In genomic region chr5:23787536-23788389, GRCm38 (mm10) we compare ENCODE assay signal across 7 mouse cellular contexts. TPM values are rescaled to one million over a fixed set of nuclear protein-coding genes. Genes with fewer than 3 reads are reported as not detected.
DNase-seq lines count a peak whose midpoint lies in the region; ATAC-seq lines count a peak whose summit lies in the region.

Gene Rint1, plus strand, starts transcription at chr5:23787711.

- ATAC-seq in intestine, embryonic 15.5 days: peak; percentile 89

- H3K4me2 ChIP-seq in intestine, embryonic 15.5 days (replicated peaks): peak within 1 kb of the TSS; percentile 79

- H3K9ac ChIP-seq in intestine, embryonic 15.5 days: peak within 1 kb of the TSS; percentile 84

- WGBS in intestine, embryonic 15.5 days: 2% methylated on average over 47 of the region's 47 CpGs
- 3% methylated on average over 47 of the region's 47 CpGs for WGBS in midbrain, embryonic 10.5 days

- DNase-seq in adrenal gland, adult 2 months: peak; percentile 94
- DNase-seq in embryo, embryonic 11.5 days (ENCODE audit: low read depth, low spot score): peak; percentile 93
- peak; percentile 94 to 97 for DNase-seq in gastrocnemius, postnatal 36 days
- peak; percentile 96 to 97 for DNase-seq in left cerebral cortex, postnatal 25 days (ENCODE audit: low spot score in 2 of 2)
- DNase-seq in midbrain, embryonic 10.5 days (ENCODE audit: low spot score): peak; percentile 94
- peak; percentile 99 for DNase-seq in right cerebral cortex, postnatal 4 days

- H3K27me3 ChIP-seq in intestine, embryonic 15.5 days (replicated peaks): no peaks in the 10 kb centered on the region
- no peaks in the 10 kb centered on the region for H3K27me3 ChIP-seq in midbrain, embryonic 10.5 days (ENCODE audit: low read depth, poor library complexity, severe bottlenecking)

- H3K4me3 ChIP-seq in intestine, embryonic 15.5 days (replicated peaks): peak within 1 kb of the TSS; percentile 85
- peak within 1 kb of the TSS; percentile 96 for H3K4me3 ChIP-seq in midbrain, embryonic 10.5 days

- H3K9me3 ChIP-seq in intestine, embryonic 15.5 days: no peaks in the 10 kb centered on the region
- no peaks in the 10 kb centered on the region; the same call in 1 of the 2 replicates for H3K9me3 ChIP-seq in midbrain, embryonic 10.5 days (replicated peaks)

- peaks cover 9% of the 10 kb centered on the region for H3K4me1 ChIP-seq in intestine, embryonic 15.5 days (replicated peaks)
- peaks cover 18% of the 10 kb centered on the region for H3K4me1 ChIP-seq in midbrain, embryonic 10.5 days

- H3K36me3 ChIP-seq in intestine, embryonic 15.5 days: no peaks in the 10 kb centered on the region
- H3K36me3 ChIP-seq in midbrain, embryonic 10.5 days: peaks cover 18% of the 10 kb centered on the region

- intact Hi-C loops in gastrocnemius, postnatal 36 days (cut with DNase I): no loop called here
- intact Hi-C loops in left cerebral cortex, postnatal 25 days (cut with DNase I): no loop called here

- peak within 1 kb of the TSS; percentile 77 for H3K27ac ChIP-seq in intestine, embryonic 15.5 days
- peak within 1 kb of the TSS; percentile 87 for H3K27ac ChIP-seq in midbrain, embryonic 10.5 days (replicated peaks)

RNA-seq across cellular contexts. Expression of gene Rint1, which starts in this region (rescaled TPM):
- 10 to 100 TPM; 16.1 to 21.7 TPM for total RNA-seq in adrenal gland, adult 2 months (2021)
- 9.7 and 16.7 TPM in 2 replicates for polyA plus RNA-seq in adrenal gland, adult 2 months (2012; rRNA removed)
- 1 to 10 TPM; 6.3 to 7.0 TPM for total RNA-seq in gastrocnemius, postnatal 36 days (2021)
- polyA plus RNA-seq in intestine, embryonic 15.5 days (2015; fragmentation: Nextera tagmentation; extraction: Ambion mirVana): 31.8 and 34.9 TPM in 2 replicates
- 10 to 100 TPM; 22.6 to 22.9 TPM for total RNA-seq in left cerebral cortex, postnatal 25 days (2021)
- polyA plus RNA-seq in midbrain, embryonic 10.5 days (2016; fragmentation: Nextera tagmentation; extraction: Ambion mirVana): 32.7 and 36.6 TPM in 2 replicates

Comparison
In these comparisons a context has a peak if more than half of its experiments do, and no peak if none do; other contexts are left out.
1. Peak in every context shown above with its lines: DNase-seq, ATAC-seq, H3K4me3 ChIP-seq and H3K27ac ChIP-seq.